Mouse (Mus musculus): ENCODE results near the gene Rundc3a.

DNA sequence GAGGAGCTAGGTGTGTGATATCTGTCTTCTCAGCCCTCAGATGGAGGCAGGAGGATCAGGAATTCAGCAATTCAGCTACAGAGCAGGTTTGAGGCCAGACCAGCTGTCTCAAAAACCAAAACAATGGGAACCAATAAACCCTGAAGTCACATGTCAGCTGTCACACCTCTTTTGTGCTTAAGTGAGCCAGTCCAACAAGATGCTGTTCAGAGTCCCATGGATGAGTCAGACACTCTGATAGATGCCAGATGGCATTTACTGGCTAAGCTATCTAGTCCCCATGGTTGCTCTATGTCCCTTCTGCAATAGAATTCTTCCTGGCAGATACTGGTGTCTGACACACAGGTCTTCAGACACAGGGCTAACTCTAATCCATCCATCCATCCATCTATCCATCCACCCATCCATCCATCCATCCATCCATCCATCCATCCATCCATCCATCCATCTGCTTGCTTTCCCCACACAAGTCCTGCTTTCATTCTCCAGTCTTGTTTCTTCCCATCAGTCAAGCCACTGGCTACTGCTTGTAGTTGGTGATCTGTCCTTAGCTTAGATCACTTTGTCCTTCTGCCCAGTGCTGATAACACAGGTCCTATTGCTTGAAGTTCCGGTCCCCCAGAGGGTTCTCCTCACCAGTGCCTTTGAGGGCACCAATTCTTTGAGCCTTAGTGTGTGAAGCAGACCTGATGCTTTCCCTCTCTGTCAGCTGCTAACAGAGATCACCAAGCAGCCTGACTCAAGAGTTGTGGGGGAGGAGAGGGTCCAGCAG, 9.7 kb upstream of the Rundc3a start:
- no peak for TF ChIP-seq CTCF (conservative IDR thresholded peaks at IDR 0.05; ENCODE audit: insufficient read depth, insufficient read length, low read depth, low read length)
- no peak for TF ChIP-seq POLR2A (IDR thresholded peaks at IDR 0.05; ENCODE audit: low read depth, low read length)
